Mouse (Mus musculus) embryonic facial prominence, embryonic 12.5 days (tissue): ENCODE data around the gene Vps72. TPM values are rescaled to one million over a fixed set of nuclear protein-coding genes. Genes with fewer than 3 reads are reported as not detected.
A peak's percentile ranks its signal among the peaks of the same experiment; 100 is the strongest.
"Not testable (repeated sequence)": the region's sequence is repeated elsewhere in the genome, so short reads cannot be mapped to it uniquely, and the experiment has no call there.

Source experiments
- ATAC-seq: fragments of 200-750 bp; cut with Nextera tagmentation; 2 replicates; pipeline ENCODE4 v1.8.0; 2017; ENCODE audit not compliant: insufficient number of reproducible peaks, insufficient read depth, low FRiP score, low TSS enrichment
- H3K27ac ChIP-seq: fragments of 300-500 bp; sonication (generic); 2 replicates; pipeline ENCODE4 v1.5.1; 2016; ENCODE audit warnings: mild to moderate bottlenecking
- H3K27me3 ChIP-seq: fragments of 300-500 bp; sonication (generic); 2 replicates; pipeline ENCODE4 v1.6.1; 2016; ENCODE audit warnings: mild to moderate bottlenecking, moderate library complexity
- H3K36me3 ChIP-seq: fragments of 300-500 bp; sonication (generic); 2 replicates; pipeline ENCODE4 v1.6.1; 2016; ENCODE audit warnings: mild to moderate bottlenecking
- H3K4me1 ChIP-seq: fragments of 300-500 bp; sonication (generic); 2 replicates; pipeline ENCODE4 v1.6.1; 2016
- H3K4me2 ChIP-seq: fragments of 300-500 bp; sonication (generic); replicated peaks from 2 replicates; pipeline ENCODE4 v1.6.1; 2016; ENCODE audit warnings: mild to moderate bottlenecking, moderate library complexity
- H3K4me3 ChIP-seq: fragments of 300-500 bp; sonication (generic); 2 replicates; pipeline ENCODE4 v1.5.1; 2016; ENCODE audit warnings: mild to moderate bottlenecking
- H3K9ac ChIP-seq: fragments of 300-500 bp; sonication (generic); 2 replicates; pipeline ENCODE4 v1.6.1; 2016; ENCODE audit warnings: mild to moderate bottlenecking, moderate library complexity
- H3K9me3 ChIP-seq: fragments of 300-500 bp; sonication (generic); 2 replicates; pipeline ENCODE4 v1.6.1; 2016; ENCODE audit warnings: mild to moderate bottlenecking, moderate library complexity
- WGBS: fragments of 180-500 bp; shearing (Covaris S2); methylation state at CpG from one replicate; pipeline ENCODE4 v1.1.7; 2016; 5-methylcytosine and 5-hydroxymethylcytosine counted together
- polyA plus RNA-seq: library from polyadenylated mRNA; unstranded; fragments of >200 nt; fragmentation: Nextera tagmentation; extraction: Ambion mirVana; gene quantifications from 2 replicates; pipeline ENCODE4 v1.2.1, GENCODE M21; 2016

The Vps72 gene
- polyA plus RNA-seq, 1 experiment from 2014 or later = 221 TPM

GRCm38 (mm10) chr3:95107308-95107707 lies 3.5 kb upstream of the Vps72 start:
- H3K27ac ChIP-seq, H3K27me3 ChIP-seq, H3K9ac ChIP-seq, H3K36me3 ChIP-seq, ATAC-seq, H3K9me3 ChIP-seq: not testable (repeated sequence)
- Histone ChIP-seq H3K4me2 (peak overlapping the region; percentile 76), H3K4me1 (peaks cover 14% of the 10 kb centered on the region), H3K4me3 (peak overlapping the region; percentile 98)

- H3K36me3 ChIP-seq = no peaks in the 10 kb centered on the region
- peaks cover 19% of the 10 kb centered on the region for H3K4me1 ChIP-seq
- no peak overlapping the region for H3K4me3 ChIP-seq
- H3K9ac ChIP-seq = no peak overlapping the region
- ATAC-seq = no peak
- no peaks in the 10 kb centered on the region for H3K27me3 ChIP-seq
- no peak overlapping the region for H3K4me2 ChIP-seq
- H3K27ac ChIP-seq = no peak overlapping the region
- WGBS = 71% methylated on average over 2 of the region's 2 CpGs
- no peaks in the 10 kb centered on the region for H3K9me3 ChIP-seq
Observed at GRCm38 (mm10) chr3:95107898-95108297, 2.9 kb upstream of the Vps72 start.

- 83% methylated on average over 1 of the region's 1 CpGs for WGBS
- Histone ChIP-seq H3K4me3 (0 out of 2 replicates have a peak overlapping the region, but pooled peaks have one; percentile 76), H3K36me3 (peaks cover 20% of the 10 kb centered on the region), H3K27me3 (no peaks in the 10 kb centered on the region), H3K9ac (no peak overlapping the region), H3K4me2 (peak overlapping the region; percentile 44), H3K27ac (no peak overlapping the region), H3K4me1 (peaks cover 9% of the 10 kb centered on the region), H3K9me3 (no peaks in the 10 kb centered on the region)
- ATAC-seq = no peak
Observed at GRCm38 (mm10) chr3:95112760-95113159, 1.9 kb downstream of the Vps72 start.

GRCm38 (mm10) chr3:95117751-95118150 lies 6.9 kb downstream of the Vps72 start:
- no peak for ATAC-seq
- Histone ChIP-seq H3K9ac (no peak overlapping the region), H3K27me3 (no peaks in the 10 kb centered on the region), H3K4me1 (peaks cover under 1% of the 10 kb centered on the region; the same call in 1 of the 2 replicates), H3K27ac (no peak overlapping the region), H3K36me3 (peaks cover 66% of the 10 kb centered on the region), H3K4me3 (no peak overlapping the region), H3K9me3 (no peaks in the 10 kb centered on the region), H3K4me2 (no peak overlapping the region)
- WGBS = 93% methylated on average over 2 of the region's 2 CpGs

GRCm38 (mm10) chr3:95121580-95121979 lies 10.8 kb downstream of the Vps72 start:
- Histone ChIP-seq H3K4me2 (no peak overlapping the region), H3K36me3 (peaks cover 53% of the 10 kb centered on the region), H3K9me3 (no peaks in the 10 kb centered on the region), H3K4me3 (no peak overlapping the region), H3K27me3 (no peaks in the 10 kb centered on the region), H3K4me1 (peaks cover 7% of the 10 kb centered on the region; the same call in 1 of the 2 replicates), H3K27ac (no peak overlapping the region), H3K9ac (no peak overlapping the region)
- 80% methylated on average over 6 of the region's 6 CpGs for WGBS
- ATAC-seq = no peak

GRCm38 (mm10) chr3:95124246-95124645 lies 13.4 kb downstream of the Vps72 start, which contains the start of gene Tmod4:
Gene Tmod4 (plus strand): TSS chr3:95124476.
- no peaks in the 10 kb centered on the region for H3K9me3 ChIP-seq
- no peak within 1 kb of the TSS for H3K9ac ChIP-seq
- peak within 1 kb of the TSS; percentile 46 for H3K27ac ChIP-seq
- no peaks in the 10 kb centered on the region for H3K27me3 ChIP-seq
- peaks cover 39% of the 10 kb centered on the region for H3K36me3 ChIP-seq
- no peak within 1 kb of the TSS for H3K4me3 ChIP-seq
- peaks cover 7% of the 10 kb centered on the region; the same call in 1 of the 2 replicates for H3K4me1 ChIP-seq
- ATAC-seq = 0 out of 2 replicates have a peak, but pooled peaks have one; percentile 37
- 54% methylated on average over 6 of the region's 6 CpGs for WGBS
- H3K4me2 ChIP-seq = no peak within 1 kb of the TSS

GRCm38 (mm10) chr3:95124972-95125371 lies 14.2 kb downstream of the Vps72 start:
- H3K9me3 ChIP-seq = no peaks in the 10 kb centered on the region
- no peak overlapping the region for H3K9ac ChIP-seq
- no peaks in the 10 kb centered on the region for H3K27me3 ChIP-seq
- H3K36me3 ChIP-seq = peaks cover 38% of the 10 kb centered on the region
- H3K4me3 ChIP-seq = no peak overlapping the region
- no peak overlapping the region for H3K4me2 ChIP-seq
- peak overlapping the region; percentile 46; the same call in 1 of the 2 replicates for H3K27ac ChIP-seq
- 44% methylated on average over 5 of the region's 5 CpGs for WGBS
- peaks cover 7% of the 10 kb centered on the region; the same call in 1 of the 2 replicates for H3K4me1 ChIP-seq
- no peak for ATAC-seq

GRCm38 (mm10) chr3:95129226-95129651 lies 18.4 kb downstream of the Vps72 start:
- Histone ChIP-seq H3K27me3 (no peaks in the 10 kb centered on the region), H3K4me3 (no peak overlapping the region), H3K4me2 (no peak overlapping the region), H3K36me3 (peaks cover 32% of the 10 kb centered on the region), H3K9ac (no peak overlapping the region), H3K4me1 (peaks cover 14% of the 10 kb centered on the region; the same call in 1 of the 2 replicates), H3K9me3 (no peaks in the 10 kb centered on the region), H3K27ac (no peak overlapping the region)
- WGBS = 61% methylated on average over 6 of the region's 6 CpGs
- ATAC-seq = no peak

- ATAC-seq = no peak
- Histone ChIP-seq H3K36me3 (peaks cover 32% of the 10 kb centered on the region), H3K27ac (no peak overlapping the region), H3K27me3 (no peaks in the 10 kb centered on the region), H3K4me2 (no peak overlapping the region), H3K4me3 (no peak overlapping the region), H3K9ac (no peak overlapping the region), H3K9me3 (no peaks in the 10 kb centered on the region), H3K4me1 (peaks cover 11% of the 10 kb centered on the region)
- 87% methylated on average over 5 of the region's 5 CpGs for WGBS
Observed at GRCm38 (mm10) chr3:95130081-95130480, 19.3 kb downstream of the Vps72 start.

GRCm38 (mm10) chr3:95132389-95132788 lies 21.6 kb downstream of the Vps72 start:
- not testable (repeated sequence) for H3K9me3 ChIP-seq, ATAC-seq, H3K27me3 ChIP-seq, H3K4me2 ChIP-seq, H3K27ac ChIP-seq, H3K9ac ChIP-seq
- Histone ChIP-seq H3K4me1 (peaks cover 22% of the 10 kb centered on the region), H3K36me3 (peaks cover 32% of the 10 kb centered on the region), H3K4me3 (peak overlapping the region; percentile 69; the same call in 1 of the 2 replicates)
- 88% methylated on average over 2 of the region's 2 CpGs for WGBS

GRCm38 (mm10) chr3:95133176-95133575 lies 22.4 kb downstream of the Vps72 start:
- ATAC-seq = peak; percentile 5; the same call in 1 of the 2 replicates
- H3K27ac ChIP-seq = peak overlapping the region; percentile 55
- no peaks in the 10 kb centered on the region for H3K27me3 ChIP-seq

GRCm38 (mm10) chr3:95133680-95134101 lies 22.9 kb downstream of the Vps72 start, which contains the start of the genes Scnm1 and Lysmd1:
Gene Scnm1 (minus strand): TSS chr3:95134011.
Gene Lysmd1 (plus strand): TSS chr3:95134088.
- Histone ChIP-seq H3K36me3 (peaks cover 30% of the 10 kb centered on the region), H3K9me3 (no peaks in the 10 kb centered on the region), H3K27me3 (no peaks in the 10 kb centered on the region), H3K4me3 (peak within 1 kb of the TSS; percentile 69), H3K4me2 (peak within 1 kb of the TSS; percentile 78), H3K4me1 (peaks cover 22% of the 10 kb centered on the region), H3K9ac (peak within 1 kb of the TSS; percentile 84), H3K27ac (peak within 1 kb of the TSS; percentile 55)
- ATAC-seq = peak; percentile 84
- 0% methylated on average over 20 of the region's 20 CpGs for WGBS

More at GRCm38 (mm10) chr3:95133176-95133575, 22.4 kb downstream of the Vps72 start:
- peak overlapping the region; percentile 69 for H3K4me3 ChIP-seq
- peaks cover 22% of the 10 kb centered on the region for H3K4me1 ChIP-seq
- peak overlapping the region; percentile 84 for H3K9ac ChIP-seq
- H3K9me3 ChIP-seq = no peaks in the 10 kb centered on the region
- peak overlapping the region; percentile 78 for H3K4me2 ChIP-seq
- H3K36me3 ChIP-seq = peaks cover 32% of the 10 kb centered on the region
- 59% methylated on average over 11 of the region's 11 CpGs for WGBS
